Mouse (Mus musculus) thymus, adult 2 months (tissue): ENCODE data around the gene Panx3.

Source experiments
- CTCF ChIP-seq: fragments of 200-500 bp; IDR thresholded peaks from 2 replicates; pipeline ENCODE4 v1.5.1; 2012; ENCODE audit warnings: mild to moderate bottlenecking, control low read depth, low read length, moderate library complexity, borderline replicate concordance; ENCODE audit not compliant: control insufficient read depth, poor library complexity, insufficient read depth; ENCODE audit errors: extremely low read depth
- POLR2A ChIP-seq: fragments of 200-500 bp; IDR thresholded peaks from 2 replicates; pipeline ENCODE4 v1.6.1; 2012; ENCODE audit warnings: mild to moderate bottlenecking, low read length, control low read depth, moderate library complexity; ENCODE audit not compliant: control insufficient read depth, poor library complexity, insufficient read depth; ENCODE audit errors: extremely low read depth

DNA sequence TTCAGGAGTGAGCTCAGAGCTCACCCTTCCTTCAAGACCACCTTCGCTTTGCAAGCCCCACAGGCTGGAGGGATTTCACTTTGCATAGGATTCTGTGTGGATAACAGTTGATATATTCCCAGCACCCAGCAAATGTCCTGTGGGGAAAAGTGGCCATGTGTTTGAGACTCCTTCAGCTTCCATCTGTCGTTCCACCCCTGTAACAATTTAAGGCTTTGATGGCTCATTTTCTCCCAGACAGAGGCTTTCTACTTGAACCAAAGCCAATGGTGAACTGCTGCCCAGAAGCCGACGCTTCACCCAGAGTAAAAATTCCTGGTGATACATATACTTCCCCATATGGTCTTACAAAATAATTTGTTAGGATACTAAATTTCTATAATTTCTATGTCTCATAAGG lies 6.3 kb upstream of the Panx3 start:
- no peak for TF ChIP-seq CTCF
- TF ChIP-seq POLR2A, result no peak
